Mouse (Mus musculus): ENCODE data around the gene Rem2. TPM values are rescaled to one million over a fixed set of nuclear protein-coding genes. Genes with fewer than 3 reads are reported as not detected.

Gene Rem2
- total RNA-seq, 2 experiments from 2014 or later: 0.50 to 0.80 TPM

DNA sequence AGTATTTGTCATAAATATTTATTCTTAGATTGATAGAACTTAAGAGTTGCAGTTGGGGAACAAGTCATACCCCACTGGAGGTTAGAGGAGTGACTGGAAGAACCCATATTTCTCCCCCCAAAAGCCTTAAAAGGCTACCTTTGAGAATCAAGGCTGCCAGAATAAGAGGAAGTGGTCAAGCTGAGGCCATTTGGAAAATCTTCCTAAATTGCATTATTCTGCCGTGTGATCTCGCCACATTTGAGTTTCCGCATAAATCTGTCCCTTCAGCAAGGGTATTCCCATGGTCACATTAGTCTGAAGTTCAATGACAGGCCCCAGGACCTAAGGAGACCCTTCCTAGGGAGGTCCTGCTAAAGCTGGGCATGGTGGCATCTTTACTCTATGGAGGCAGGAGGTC, 33.4 kb upstream of the Rem2 start:
- no peak for ATAC-seq (replicated peaks; ENCODE audit: low FRiP score, low TSS enrichment, poor library complexity, severe bottlenecking)

DNA sequence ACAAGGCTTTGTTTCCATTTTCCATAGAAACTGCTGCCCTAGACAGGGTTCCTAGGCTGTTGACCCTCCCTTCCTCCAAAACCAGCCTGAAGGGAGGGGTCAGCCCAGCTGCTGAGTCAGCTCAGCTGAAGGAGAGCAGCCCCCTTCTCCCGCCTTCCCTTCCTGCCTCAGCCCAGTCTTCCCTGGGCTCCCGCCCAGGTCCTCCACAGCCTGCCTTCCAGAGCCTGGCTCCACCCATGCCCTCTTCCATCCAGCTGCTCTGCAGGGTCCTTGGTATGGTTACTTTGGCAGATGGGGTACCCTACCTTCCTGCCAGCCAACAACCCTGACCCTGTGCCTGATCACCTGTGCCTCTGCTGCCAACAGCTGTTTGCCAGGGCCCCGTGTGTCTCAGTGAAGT, 32.7 kb upstream of the Rem2 start:
- ATAC-seq (replicated peaks; ENCODE audit: low FRiP score, low TSS enrichment, poor library complexity, severe bottlenecking): no peak

DNA sequence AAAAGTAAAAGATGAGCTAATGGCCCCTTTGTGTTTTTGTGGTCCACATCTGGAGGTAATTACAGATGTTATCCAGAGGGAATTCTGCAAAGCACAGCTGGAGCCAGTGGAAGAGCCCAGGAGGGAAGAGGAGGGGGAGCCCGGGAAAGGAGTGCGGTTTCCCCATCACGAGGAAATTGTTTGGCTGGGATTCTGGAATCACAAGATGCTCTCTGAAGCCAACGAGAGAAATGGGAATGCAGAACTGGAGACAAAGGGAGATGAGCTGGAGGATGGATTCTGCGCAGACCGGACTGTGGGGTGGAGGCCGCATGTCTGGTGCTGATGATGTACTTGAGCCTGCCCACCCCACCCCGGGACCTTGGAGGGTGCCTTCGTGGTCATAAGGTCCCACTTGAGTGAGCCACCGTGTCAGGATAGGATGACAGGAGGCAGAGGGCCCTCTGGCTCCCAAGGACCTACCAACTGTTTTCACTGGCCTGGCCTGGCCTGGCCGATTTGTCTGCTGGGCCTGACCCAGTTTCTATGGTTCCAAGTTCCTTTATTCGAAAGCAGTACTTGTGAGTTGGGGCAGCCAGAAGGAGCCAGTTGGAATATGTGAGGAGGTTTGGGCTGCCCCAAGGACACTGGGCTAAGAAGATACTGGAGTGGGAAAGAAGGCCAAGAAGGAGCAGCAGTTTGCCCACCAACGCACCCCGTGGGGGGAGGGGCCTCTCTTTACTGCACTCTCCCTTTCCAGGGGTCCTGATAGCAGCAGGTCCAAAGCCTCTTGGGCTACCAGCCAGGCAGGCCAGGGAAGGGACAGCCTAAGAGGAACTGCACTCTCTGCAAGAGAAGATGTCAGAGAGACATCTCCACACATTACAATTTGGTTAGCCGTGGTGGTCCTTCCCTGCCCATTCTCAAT, 31.9 kb upstream of the Rem2 start:
- ATAC-seq (replicated peaks; ENCODE audit: low FRiP score, low TSS enrichment, poor library complexity, severe bottlenecking): no peak

DNA sequence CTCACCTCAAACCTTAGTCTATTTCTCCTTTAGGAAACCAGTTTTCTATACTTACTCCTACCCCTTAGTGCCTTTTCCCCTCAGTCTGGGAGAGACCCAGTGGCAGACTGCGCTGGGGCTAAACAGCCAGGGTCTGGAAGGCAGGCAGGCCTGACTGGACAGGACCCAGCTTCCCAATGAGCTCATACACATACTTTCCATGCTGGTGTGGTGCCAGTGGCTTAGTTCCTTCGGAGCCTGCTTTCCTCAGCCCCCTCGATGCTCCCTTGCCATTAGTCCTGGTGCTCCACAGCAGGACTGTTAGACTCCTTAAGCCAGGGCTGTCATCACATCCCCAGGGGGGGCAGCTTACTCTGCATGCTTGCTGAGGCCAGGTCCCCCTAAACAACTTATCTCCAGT, 30.4 kb upstream of the Rem2 start:
- 0 out of 2 replicates have a peak, but pooled peaks have one; percentile 6 for ATAC-seq (replicated peaks; ENCODE audit: low FRiP score, low TSS enrichment, poor library complexity, severe bottlenecking)

DNA sequence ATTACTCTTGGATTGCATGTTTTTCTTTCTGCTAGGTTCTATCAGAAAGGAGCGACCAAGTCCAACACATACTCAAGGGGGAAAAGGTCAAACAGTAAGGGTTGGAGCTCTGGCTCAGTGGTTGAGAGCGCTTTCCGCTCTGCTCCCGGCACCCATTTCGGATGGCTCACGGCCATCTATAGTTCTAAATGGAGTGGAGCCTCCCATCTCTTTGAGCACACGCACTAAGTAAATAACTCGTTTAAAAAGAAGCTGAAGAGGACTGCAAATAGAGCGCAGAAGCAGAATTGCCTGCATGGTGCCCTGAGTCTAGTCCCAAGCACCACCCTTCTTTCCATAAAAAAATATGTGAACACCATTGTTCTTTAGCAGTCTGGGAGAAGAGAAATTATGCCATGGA, 22.3 kb upstream of the Rem2 start:
- ATAC-seq (replicated peaks; ENCODE audit: low FRiP score, low TSS enrichment, poor library complexity, severe bottlenecking): no peak

GRCm38 (mm10) chr14:54454669-54455528, 21.0 kb upstream of the Rem2 start:
- peak; percentile 71 for ATAC-seq (replicated peaks; ENCODE audit: low FRiP score, low TSS enrichment, poor library complexity, severe bottlenecking)

- no peak for ATAC-seq (replicated peaks; ENCODE audit: low FRiP score, low TSS enrichment, poor library complexity, severe bottlenecking)
Measured at GRCm38 (mm10) chr14:54457907-54458569, 17.9 kb upstream of the Rem2 start.

GRCm38 (mm10) chr14:54462146-54462545, 13.8 kb upstream of the Rem2 start:
- ATAC-seq (replicated peaks; ENCODE audit: low FRiP score, low TSS enrichment, poor library complexity, severe bottlenecking): no peak

DNA sequence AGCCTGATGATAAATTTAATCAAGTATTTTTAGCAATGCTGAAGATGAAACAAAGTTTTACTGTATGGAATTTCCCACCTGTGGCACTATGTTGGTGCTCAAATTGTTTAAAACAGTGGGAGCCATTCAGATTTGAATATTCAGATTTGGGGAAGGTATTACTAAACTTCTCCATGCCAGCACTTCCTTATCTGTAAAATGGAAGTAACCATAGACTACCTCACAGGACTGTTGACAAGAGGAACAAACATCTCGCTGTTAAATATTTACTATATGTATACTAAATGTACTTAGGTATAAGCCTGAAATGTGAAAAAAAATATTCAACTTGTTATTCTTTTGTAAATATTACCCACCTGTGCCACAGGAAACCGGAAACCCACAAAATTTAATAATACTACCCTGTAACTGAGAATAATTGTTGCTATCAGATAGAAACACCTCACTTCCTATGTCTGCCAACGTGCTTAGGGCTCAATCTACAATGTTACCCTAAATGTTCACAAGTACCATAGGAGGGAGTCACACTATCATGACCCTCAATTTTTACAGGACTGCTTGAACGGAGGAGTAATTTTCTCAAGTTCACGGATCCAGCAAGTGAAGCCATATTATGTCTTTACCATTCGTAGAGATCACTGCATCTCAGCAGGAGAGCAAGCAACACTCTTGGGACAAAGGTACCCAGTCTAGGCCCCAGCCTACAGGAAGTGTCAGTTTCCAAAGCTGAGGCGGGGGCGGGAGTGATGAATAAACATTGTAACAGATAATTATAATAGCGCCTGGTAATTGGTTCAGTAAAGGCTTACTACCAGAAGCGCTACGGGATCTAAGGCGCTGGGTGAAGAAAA, 12.6 kb upstream of the Rem2 start:
- peak; percentile 25 for ATAC-seq (replicated peaks; ENCODE audit: low FRiP score, low TSS enrichment, poor library complexity, severe bottlenecking)

DNA sequence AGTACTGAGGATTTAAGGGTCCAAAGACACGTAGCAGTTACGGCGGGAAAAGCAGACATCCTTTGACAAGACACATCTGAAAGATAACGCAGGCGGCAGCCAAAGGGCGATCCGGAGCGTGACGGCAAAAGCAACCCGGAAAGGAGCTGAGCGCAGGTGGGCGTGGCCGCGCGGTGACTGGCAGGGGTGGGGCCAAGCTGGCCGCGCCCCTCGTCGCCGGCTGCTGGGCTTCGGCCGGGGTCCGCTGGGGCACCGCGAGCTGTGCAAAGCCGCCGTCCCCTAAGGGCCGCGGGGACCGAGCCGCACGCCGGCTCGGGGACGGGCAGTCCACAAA, 12.0 kb upstream of the Rem2 start, which contains the start of gene Lrp10:
Gene Lrp10, plus strand, starts transcription at position 179 of the 334 bp plus-strand sequence.
- peak; percentile 89 for ATAC-seq (replicated peaks; ENCODE audit: low FRiP score, low TSS enrichment, poor library complexity, severe bottlenecking)

GRCm38 (mm10) chr14:54464293-54465005, 11.5 kb upstream of the Rem2 start:
- peak; percentile 83 for ATAC-seq (replicated peaks; ENCODE audit: low FRiP score, low TSS enrichment, poor library complexity, severe bottlenecking)

- ATAC-seq (replicated peaks; ENCODE audit: low FRiP score, low TSS enrichment, poor library complexity, severe bottlenecking): no peak; the same call in 1 of the 2 replicates
Measured at GRCm38 (mm10) chr14:54471467-54471866, 4.4 kb upstream of the Rem2 start.

DNA sequence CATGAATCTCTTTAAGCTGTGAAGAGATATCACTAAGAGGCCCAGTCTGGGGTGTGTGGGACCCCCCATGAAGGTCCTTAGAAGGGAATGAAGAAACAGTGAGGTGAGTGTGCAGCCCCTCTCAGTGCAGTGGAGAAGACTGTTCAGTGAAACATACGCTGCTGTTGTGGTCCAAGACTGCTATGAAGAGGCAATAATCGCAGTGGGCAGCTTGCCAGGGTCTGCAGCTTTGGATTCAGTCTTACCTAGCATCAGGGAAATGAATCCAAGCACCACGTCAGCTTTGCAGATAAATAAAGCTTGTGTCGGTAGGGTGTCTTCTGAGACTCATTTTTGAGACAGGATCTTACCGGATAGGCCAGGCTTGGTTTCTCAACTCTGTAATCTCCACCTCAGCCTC, 3.2 kb upstream of the Rem2 start:
- no peak for ATAC-seq (replicated peaks; ENCODE audit: low FRiP score, low TSS enrichment, poor library complexity, severe bottlenecking)

DNA sequence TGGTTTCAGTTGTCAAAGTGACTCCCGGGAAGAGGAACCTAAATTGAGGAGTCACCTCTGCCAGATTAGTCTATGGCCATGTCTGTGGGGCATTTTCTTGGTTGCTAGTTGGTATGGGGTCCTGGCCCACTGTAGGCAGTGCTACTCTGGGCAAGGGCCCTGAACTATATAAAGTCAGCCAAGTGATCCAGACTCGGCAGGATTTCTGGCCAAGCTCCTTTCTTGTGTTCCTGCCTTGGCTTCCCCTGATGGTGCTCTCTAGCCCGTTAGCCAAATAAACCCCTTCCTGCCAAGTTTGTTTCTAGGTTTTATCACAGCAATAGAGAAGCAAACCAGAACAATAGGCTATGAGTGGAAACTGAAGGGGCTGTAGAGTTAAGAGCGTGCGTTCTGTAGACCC, 1.2 kb upstream of the Rem2 start:
- ATAC-seq (replicated peaks; ENCODE audit: low FRiP score, low TSS enrichment, poor library complexity, severe bottlenecking): no peak

- no peak for ATAC-seq (replicated peaks; ENCODE audit: low FRiP score, low TSS enrichment, poor library complexity, severe bottlenecking)
Measured at GRCm38 (mm10) chr14:54477172-54477909, 1.4 kb downstream of the Rem2 start.

DNA sequence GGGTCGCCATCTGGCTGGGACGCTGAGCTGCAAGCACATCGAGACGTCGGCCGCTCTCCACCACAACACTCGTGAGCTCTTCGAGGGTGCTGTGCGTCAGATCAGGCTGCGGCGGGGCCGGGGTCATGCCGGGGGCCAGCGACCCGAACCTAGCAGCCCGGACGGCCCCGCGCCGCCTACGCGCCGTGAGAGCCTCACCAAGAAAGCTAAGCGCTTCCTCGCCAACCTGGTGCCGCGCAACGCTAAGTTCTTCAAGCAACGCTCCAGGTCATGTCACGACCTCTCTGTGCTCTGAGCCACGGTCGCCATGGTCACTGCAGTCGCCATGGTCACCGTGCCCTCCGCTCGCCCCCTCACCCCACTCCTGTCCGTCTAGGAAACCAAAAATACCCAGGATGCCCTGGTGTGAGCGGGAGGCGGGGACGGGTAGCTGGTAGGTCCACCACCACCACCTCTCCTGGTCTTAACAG, 3.6 kb downstream of the Rem2 start:
- ATAC-seq (replicated peaks; ENCODE audit: low FRiP score, low TSS enrichment, poor library complexity, severe bottlenecking): no peak

- no peak for ATAC-seq (replicated peaks; ENCODE audit: low FRiP score, low TSS enrichment, poor library complexity, severe bottlenecking)
Measured at GRCm38 (mm10) chr14:54480673-54481072, 4.8 kb downstream of the Rem2 start.

- ATAC-seq (replicated peaks; ENCODE audit: low FRiP score, low TSS enrichment, poor library complexity, severe bottlenecking): no peak
Measured at GRCm38 (mm10) chr14:54481402-54481801, 5.5 kb downstream of the Rem2 start.
